Mouse (Mus musculus) natural killer cell, adult 2 months (primary cell): ENCODE measurements at regions not wholly inside any gene's neighbourhood (a gene's known extent, or its start where the extent isn't known, plus 50 kb on each side); places are given as distances from the start of the nearest gene placed in this dataset.

ENCODE experiments used
- DNase-seq, 2 experiments: peaks; one replicate each; pipeline ENCODE4 v3.0.0; 2022; ENCODE audit warnings: low spot score in 2 of 2

DNA sequence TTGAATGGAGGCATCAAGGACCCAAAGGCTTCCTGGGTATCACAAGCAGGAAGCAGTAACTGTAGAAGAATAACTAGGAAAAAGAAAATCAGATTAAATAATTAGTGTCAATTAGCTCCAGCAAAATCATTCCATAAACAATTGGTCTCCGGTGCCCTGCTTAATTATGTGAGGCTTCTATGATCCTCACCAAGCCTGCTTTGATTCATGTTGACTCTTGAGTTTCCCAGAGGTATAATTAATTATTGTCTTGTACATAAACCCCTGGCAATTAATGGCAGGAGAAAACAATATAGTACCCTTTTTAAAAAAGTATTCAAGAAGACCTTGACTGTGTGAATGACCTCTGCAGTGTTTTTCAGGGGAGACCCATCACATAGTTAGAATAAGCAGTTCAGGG, 61.5 kb upstream of the Sp8 start:
- DNase-seq: no peak

DNA sequence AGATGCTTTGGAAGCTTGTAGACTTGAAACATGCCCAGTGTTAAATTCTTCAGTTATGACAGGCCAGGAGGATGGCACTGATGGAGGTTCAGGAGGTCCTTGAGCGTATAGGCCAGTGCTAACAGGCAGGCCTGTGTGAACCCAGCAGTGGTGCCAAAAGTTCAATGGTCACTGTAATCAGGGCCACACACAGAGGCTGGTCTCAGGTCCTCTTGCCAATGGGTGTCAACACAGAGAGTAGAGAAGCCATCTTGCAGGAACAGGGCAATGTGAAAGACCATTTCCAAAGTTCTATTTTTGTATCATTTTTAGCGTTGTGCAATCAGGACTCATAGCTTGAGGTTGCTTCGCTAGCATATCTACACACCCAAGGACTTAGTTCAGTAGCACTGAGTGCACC, 64.2 kb upstream of the Sp8 start:
- no peak for DNase-seq

DNA sequence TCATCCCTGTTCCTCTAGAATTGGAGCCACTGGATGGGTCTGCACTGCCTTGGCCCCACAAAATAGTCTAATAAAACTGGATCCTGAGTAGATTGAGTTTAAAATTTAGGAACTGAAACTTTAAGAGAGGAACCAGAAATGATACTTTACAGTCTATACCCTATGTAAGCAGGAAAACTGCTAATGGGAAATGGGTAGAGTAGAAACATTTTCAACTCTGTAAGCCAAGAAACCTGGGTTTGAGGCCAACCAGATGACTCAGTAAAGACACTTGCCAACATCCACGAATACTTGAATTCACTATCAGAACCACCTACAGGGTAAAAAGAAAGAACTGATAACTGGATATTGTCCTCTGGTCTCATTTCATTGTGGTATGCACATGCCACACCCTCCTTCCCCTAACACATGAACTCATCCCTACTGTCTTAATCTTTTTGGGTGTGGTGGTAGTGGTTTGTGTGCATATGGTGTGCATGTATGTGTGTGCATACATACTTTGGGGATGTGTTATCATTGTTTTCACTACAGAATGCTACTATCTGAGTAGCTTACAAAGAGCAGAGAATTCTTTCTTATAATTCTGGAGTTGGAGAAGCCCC, 70.6 kb upstream of the Sp8 start:
- no peak for DNase-seq

DNA sequence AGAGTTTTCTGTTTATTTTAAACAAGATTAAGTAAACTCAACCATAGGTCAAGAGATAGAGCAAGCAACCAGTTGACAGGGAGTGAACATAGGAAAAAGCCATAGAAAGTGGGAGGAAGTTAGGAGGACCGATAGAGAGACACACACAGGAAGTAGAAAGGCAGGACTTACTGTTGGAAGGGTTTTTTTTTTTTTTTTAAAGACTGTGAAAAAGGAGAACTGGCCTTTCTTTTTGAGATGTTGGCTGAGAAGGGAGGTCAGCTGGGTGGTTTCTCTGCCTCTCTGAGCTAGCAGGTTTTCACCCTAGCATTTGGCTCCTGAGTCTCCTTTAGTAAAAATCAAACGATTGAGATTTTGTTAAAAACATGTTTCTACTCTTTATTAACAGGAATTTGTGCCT, 73.3 kb upstream of the Sp8 start:
- DNase-seq: no peak

DNA sequence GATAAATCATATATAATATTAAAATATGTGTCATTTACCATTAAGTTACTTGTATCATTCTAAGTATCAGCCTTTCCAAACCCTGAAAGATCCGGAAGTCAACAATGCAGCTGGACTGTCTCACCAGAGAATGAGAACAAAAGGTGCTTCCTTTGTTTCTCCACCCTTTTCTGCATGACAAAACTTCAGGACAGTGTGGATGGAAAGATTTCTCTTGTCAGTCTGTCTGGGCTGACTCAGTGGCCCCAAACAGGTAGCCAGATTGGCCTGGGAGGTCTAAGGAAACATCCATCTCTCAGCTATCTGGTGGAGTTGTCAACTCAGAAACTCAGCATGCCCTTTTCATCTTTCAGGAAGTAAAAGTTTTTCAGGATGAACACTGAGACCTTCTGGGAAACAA, 79.7 kb upstream of the Sp8 start:
- no peak for DNase-seq

DNA sequence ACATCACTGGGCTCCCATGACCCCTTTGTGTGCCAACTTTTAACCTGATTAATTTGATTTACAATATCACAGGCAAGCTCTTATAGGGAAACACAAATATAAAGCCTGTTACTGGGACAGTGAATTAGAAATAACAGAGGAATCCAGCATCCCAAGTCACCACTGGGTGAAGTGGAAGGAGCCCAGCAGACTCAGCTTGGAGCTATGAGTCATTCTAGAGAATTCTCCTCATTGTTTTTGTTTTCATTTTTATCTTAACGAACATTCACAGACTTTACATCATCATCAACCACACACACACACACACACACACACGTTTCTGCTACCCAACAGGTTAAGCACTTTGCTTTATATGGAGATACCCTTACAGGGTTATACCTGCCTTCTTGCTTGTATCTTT, 92.1 kb upstream of the Sp8 start:
- no peak for DNase-seq

DNA sequence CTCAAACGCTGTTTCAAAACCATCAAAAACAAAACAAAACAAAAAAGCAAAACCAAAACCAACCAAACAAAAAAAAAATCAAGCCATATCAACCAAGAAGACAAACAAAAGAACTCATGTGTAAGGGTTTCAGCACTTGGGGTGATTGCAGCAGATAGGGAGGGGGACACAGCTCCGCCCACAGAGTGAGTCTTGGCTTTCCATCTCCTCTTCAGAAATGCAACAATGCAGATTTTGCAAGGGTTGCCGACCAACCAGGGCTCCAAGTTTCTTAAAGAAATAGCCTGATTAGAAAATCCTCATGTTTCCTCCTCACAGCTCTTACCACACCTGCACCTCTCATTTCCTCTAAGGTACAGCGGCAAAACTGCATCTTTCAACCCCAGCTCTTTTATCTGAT, 107.0 kb upstream of the Sp8 start:
- no peak for DNase-seq

DNA sequence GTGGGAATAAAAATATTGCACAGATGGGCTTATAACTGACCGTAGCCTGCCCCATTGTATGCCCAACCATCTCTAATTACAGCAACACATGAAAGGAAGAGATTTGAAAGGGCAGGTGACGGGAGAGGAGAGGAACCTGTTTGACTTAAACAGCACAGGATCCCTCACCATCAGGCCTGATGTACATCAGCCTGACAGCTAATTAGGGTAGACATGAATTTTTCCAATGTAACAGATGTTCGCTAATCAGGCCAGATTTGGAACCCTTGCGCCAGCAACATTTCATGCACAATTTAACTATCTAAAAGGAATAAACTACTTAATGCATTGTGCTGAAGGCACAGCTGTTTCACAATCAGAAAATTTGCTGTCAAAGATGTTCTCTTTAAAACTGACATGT, 120.2 kb upstream of the Sp8 start:
- no peak for DNase-seq

DNA sequence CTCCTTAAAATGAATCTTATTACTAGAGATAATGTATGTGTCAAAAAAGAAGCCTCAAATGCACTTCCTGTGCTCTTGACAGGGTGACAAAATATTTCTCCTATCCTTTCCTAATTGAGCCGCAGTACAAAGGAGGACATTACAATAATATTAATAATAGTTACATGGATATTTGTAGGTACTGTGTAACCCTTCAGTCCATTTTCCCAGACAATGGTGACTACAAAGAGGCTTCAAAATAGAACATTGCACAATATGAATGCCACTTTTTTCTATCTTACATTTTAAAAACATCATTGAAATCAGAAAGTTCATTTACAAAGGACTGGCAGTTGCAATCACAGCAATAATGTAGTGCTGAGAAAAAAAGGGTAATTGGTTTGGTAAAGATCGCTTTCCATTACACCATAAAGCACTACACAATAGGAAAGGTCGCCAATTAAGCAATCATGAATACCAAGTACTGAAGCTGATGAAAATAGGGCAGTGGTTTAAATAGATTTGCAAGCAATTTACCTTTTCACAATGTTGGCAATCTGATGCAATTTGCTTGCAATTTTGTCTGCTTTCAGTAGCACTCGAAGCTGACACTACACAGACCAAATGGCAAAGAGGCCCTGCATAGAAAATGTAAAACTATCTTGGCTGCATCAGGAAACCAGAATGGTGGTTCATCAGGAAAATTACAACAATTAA, 126.1 kb upstream of the Sp8 start:
- DNase-seq: no peak

DNA sequence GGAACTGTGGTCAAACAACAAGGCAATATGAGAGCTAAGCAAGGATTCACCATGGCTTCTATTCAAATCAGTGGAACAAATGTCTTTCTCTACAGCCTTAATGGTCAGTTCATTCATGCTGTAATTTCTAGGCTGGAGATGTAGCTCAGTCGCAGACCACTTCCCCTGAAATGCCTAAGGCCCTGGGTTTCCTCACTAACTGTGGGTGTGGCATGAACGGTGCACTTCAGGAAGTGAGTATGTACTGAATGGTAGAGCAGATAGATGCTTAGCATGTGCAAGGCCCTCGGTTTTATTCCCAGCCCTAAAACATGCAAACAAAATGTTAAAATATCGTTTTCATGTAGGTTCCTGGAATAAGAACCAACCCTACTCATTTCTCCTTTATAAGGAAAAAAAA, 129.3 kb upstream of the Sp8 start:
- DNase-seq: no peak

DNA sequence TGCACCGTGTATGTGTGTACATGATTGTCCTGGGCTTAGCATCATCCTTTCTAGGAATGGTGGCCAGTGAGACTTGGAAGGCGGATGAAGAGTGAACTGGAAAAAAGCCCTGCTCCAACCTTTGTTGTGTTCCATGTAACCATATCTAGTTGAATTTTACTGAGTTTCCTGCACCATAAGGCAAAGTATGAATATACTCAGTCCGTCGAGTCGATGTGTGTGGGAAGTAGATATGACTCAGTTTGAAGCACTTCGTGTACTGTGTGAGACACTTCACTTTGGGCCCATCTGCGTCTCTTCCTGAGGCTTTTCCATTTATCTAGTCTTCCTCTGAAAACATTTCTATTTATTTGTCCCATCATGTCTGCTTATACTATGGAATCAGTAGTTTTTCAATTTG, 139.5 kb upstream of the Sp8 start:
- DNase-seq: no peak

DNA sequence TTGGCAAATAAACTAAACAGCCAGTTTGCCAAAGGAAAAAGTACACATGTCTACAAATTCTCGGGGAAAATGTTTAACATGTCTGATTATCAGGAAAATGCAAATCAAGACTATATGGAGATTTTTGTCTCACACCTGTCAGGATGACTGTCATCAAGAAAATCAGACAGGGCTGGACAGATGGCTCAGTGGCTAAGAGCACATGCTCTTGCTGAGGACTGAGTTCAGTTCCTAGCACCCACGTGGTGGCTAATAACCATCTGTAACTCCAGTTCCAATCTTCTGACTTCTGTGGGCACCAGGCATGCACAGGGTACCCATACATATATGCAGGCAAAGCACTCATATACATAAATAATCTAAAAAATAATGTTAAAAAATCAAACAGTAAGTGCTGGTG, 141.3 kb upstream of the Sp8 start:
- DNase-seq: no peak

DNA sequence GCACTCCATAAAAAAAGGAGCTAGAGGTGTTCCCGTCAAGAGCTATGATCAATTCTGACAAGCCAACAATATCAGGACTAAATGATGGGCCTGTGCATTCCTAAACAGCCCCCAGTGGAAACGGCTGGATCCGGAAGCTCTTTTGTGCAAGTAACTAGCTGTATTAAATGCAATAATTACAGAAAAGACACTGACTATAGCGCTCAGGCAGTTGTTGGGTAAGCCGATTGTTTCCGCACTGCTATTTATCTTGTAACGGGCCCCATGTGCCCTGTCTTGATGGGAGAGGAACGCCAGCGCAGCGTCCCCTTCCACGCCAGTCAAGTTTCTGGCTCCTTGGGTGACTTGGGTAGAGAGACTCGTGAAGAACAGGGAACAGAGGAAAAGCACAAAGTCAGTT, 142.4 kb upstream of the Sp8 start:
- DNase-seq: no peak

DNA sequence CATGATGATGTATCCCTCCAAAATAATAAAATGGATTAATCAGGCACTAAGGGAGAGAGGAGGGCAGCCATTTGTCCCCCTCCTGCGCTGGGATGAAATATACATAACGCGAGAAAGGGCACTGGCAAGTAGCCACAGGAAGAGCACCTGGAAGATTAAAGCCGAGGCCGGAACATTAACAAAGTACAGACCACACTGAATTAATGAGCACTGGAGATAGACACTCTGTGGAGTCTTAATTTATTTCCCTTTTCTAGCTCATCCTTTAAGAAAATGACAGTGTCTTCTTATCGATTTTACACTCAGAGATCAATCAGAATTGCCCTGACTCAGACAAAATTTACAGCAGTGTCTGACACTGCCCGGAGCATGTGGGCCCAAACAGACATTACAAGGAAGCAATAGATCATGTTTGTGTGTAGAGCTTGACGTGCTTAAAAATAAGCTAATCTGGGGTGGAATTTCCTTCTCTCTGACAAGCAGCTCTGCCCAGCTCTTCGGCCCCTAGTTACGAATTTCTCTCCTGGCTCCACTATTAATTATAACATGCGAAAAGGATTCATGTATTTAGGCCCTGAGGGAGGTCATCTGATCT, 143.0 kb upstream of the Sp8 start:
- DNase-seq: no peak

DNA sequence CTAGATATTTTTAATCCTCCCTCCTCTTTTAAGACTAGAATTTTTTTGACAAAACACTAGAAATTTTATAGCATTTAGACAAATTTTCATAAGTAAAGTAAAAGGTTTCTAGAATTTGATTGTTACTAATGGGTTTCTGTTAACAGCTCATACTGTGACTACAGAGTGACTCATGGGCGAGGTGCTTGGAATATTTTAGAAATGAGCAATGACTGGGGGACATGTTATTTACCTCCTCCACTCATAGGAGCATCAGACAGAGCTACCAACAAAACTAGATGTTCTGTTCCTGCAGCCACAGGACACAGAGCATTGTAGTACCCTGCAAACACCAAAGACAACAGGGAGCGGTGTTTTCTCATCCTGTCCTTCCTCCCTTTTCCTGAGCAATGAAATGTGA, 144.3 kb upstream of the Sp8 start:
- DNase-seq: no peak

DNA sequence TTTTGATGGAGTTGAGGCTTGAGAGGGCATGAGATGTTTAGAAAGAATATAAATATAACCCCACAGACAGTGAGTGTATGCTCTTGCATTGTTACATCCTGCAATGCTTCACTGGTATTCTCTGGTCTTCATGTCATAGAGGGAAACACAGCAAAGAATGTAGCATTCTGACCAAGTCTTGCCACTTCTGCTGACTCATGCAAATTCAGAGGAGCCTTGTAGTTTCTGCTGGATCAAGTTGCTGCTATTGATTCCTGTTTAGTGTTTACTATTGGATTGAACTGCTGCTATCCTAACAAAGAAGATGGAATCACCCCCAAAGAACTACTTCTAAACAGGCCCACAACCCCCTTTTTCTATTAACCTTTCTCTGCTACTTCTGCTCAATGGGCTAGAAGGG, 148.0 kb upstream of the Sp8 start:
- no peak for DNase-seq

DNA sequence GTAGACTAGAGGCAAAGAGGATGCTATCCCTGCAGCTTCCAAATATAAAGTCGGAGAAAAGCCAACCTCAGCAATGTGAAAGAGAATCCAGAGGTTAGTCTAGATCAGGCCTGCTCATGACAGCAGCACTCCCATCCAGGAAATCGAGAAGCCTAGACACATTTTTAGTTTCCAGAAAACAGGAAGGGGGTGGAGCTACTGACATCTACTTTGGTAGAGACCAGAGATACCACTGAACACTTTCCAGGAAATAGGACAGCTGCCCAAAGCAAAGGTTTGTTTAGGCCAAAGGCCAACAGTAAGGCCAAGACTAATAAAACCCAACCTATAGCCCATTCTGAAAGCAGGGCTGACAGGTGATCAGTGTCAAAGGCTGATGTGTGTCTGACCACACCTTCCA, 151.4 kb upstream of the Sp8 start:
- DNase-seq: no peak

DNA sequence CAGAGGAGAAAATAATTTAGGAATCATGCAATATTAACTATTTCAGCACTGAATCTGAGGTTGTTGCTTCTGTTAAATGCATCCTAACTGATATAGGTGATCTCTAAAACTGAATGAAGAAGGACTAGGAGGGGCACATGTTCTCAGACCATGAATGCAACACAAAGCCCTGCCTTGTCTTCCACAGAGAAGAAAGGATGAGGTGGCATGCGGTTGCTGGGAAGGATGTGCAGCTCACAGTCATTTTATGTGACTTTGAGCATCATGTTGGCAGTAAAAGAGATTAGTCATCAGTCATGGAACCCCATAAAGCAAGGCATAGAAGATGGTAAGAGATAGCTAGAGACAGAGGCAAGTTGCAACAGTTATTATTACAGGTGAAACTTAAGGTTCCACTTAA, 163.2 kb upstream of the Sp8 start:
- DNase-seq: no peak

DNA sequence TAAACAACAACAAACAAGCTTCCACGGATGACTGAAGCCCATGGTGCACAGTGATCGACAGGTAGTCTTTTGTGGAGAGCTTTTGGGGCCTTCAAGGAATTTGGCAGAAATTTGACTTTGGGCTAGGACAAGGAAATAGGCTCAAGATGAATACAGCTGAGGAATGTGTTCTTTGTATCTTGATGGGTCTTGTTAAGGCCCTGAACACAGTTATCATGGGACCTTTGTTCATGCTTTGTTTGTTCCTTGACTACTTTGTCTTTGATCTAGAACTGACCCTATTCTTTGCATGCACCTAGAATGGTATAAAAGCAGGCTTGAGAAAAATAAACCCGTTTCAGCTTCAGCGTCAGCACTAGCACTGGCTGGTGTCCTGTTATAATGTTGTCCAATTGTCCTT, 168.1 kb upstream of the Sp8 start:
- DNase-seq: no peak

DNA sequence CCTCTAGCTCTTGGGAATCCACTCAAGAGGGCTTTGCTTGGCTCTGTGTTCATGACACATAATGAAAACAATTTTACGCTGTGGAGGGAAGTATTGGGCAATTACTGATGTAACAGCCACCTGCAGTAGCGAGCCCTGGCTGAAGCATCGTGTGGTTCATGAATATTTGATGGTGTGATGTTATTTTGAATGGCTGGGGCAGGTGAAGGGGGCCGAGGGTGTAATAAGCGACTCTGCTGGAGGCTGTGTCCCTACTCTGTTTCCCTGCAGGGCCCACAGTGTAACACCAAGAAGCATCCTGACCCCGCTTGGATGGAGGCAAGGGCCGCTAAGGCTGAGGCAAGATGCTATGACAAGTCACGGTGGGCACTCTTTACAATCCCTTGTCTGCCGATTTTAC, 184.6 kb upstream of the Sp8 start:
- no peak for DNase-seq

DNA sequence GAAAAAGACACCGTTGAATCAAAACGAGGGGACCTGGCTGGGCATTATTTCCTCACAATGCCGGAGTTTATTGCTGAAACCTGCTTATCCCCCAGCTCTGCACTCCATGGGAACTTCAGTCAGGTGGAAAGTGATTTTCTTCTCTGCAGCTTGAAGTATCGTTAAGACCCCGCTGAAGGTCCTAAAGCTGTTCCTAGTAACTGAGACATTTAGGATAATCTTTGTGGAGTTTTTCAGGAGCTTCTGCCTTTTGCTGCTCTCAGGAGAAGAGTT, 185.0 kb upstream of the Sp8 start:
- DNase-seq: no peak

DNA sequence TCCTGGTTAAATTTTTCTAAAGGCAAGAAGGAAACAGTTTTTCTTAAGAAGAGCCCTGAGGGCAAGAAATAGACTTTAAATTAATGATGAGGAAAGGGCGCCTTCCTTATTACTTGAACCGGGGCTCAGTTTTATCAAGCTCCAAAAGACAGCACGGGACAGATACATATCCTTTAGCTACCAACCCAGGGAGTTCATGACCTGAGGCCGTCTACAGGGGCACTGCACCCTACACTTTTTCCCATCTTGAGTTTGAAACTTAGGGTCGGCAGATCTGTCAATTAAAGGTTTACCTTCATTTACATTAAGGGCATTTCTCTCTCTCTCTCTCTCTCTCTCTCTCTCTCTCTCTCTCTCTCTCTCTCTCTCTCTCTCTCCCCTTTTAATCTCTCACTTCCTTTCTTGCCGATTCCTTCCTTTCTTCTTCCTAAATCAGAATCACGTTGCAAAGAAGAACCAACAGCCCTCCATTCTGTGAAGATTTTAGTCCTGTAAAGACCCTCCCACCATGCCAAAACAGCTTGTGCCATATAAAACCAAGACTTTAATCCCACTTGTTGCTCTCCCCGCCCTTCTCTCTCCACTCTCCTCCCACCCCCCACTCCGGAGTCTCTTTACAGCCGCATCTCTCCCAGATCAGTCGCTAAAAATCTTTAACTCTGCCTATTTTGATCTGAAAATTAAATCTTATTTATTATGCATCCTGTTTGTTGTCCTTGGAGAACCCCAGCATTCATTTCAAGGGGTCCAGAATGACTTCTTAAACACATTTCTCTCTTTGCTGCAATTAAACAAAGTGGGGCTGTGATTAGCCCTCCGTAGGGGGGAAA, 185.5 kb upstream of the Sp8 start:
- DNase-seq: no peak
